Mouse (Mus musculus) liver, embryonic 14.5 days (tissue): ENCODE results near the gene Cryba4.

Experiments used
- CTCF ChIP-seq: IDR thresholded peaks from 2 replicates; pipeline ENCODE4 v1.5.1; 2016; ENCODE audit warnings: antibody characterized with exemption, low read depth, control low read depth
- EP300 ChIP-seq: IDR thresholded peaks from 2 replicates; pipeline ENCODE4 v1.6.1; 2016; ENCODE audit warnings: antibody characterized with exemption, low read depth

- TF ChIP-seq EP300 (no peak), CTCF (no peak)
These were observed 13.2 kb upstream of the Cryba4 start for GRCm38 (mm10) chr5:112265515-112265914.
